Mouse (Mus musculus) heart, embryonic 16.5 days (tissue): Measurements from ENCODE around the gene Stn1. TPM values are rescaled to one million over a fixed set of nuclear protein-coding genes. Genes with fewer than 3 reads are reported as not detected.

Experiments
- ATAC-seq: fragments of 200-750 bp; cut with Nextera tagmentation; replicated peaks from 2 replicates; pipeline ENCODE4 v1.8.0; 2017; ENCODE audit warnings: moderate number of reproducible peaks; ENCODE audit not compliant: insufficient read depth, low FRiP score; ENCODE audit errors: extremely low read depth
- H3K27ac ChIP-seq: fragments of 300-500 bp; sonication (generic); 2 replicates; pipeline ENCODE4 v1.5.1; 2014; ENCODE audit warnings: mild to moderate bottlenecking, low read length, control low read depth, moderate library complexity
- H3K27me3 ChIP-seq: fragments of 300-500 bp; sonication (generic); 2 replicates; pipeline ENCODE4 v1.6.1; 2014; ENCODE audit warnings: low read length, mixed read lengths; ENCODE audit not compliant: control insufficient read depth, insufficient read depth
- H3K36me3 ChIP-seq: fragments of 300-500 bp; sonication (generic); 2 replicates; pipeline ENCODE4 v1.6.1; 2014; ENCODE audit not compliant: control insufficient read depth, insufficient read depth
- H3K4me1 ChIP-seq: fragments of 300-500 bp; sonication (generic); 2 replicates; pipeline ENCODE4 v1.6.1; 2014; ENCODE audit warnings: low read length, mixed read lengths; ENCODE audit not compliant: control insufficient read depth, insufficient read depth
- H3K4me2 ChIP-seq: fragments of 300-500 bp; sonication (generic); 2 replicates; pipeline ENCODE4 v1.6.1; 2014; ENCODE audit warnings: low read depth, mild to moderate bottlenecking, control low read depth, low read length
- H3K4me3 ChIP-seq: fragments of 300-500 bp; sonication (generic); 2 replicates; pipeline ENCODE4 v1.5.1; 2014; ENCODE audit warnings: mild to moderate bottlenecking, control low read depth, low read length
- H3K9ac ChIP-seq: fragments of 300-500 bp; sonication (generic); 2 replicates; pipeline ENCODE4 v1.6.1; 2014; ENCODE audit warnings: low read length, control low read depth
- H3K9me3 ChIP-seq: fragments of 300-500 bp; sonication (generic); replicated peaks from 2 replicates; pipeline ENCODE4 v1.6.1; 2016; ENCODE audit warnings: low read length; ENCODE audit not compliant: control insufficient read depth
- WGBS: fragments of 180-500 bp; shearing (Covaris S2); extraction: QIAGEN DNeasy Blood & Tissue Kit; methylation state at CpG from one replicate; pipeline ENCODE4 v1.1.7; 2014; 5-methylcytosine and 5-hydroxymethylcytosine counted together
- polyA plus RNA-seq: library from polyadenylated mRNA; unstranded; fragments of >200 nt; fragmentation: Nextera tagmentation; extraction: Ambion mirVana; gene quantifications from 2 replicates; pipeline ENCODE4 v1.2.1, GENCODE M21; 2015

Stn1 gene
- polyA plus RNA-seq, 1 experiment from 2014 or later: 38.5 TPM

- Histone ChIP-seq H3K4me3 (no peak overlapping the region), H3K27ac (peak overlapping the region; percentile 64), H3K27me3 (no peaks in the 10 kb centered on the region), H3K9me3 (peaks cover 9% of the 10 kb centered on the region; the same call in 1 of the 2 replicates), H3K4me1 (peaks cover 24% of the 10 kb centered on the region), H3K4me2 (no peak overlapping the region), H3K9ac (no peak overlapping the region), H3K36me3 (no peaks in the 10 kb centered on the region)
- no peak for ATAC-seq
- 86% methylated on average over 3 of the region's 3 CpGs for WGBS
Observed at GRCm38 (mm10) chr19:47484110-47484509, 53.2 kb downstream of the Stn1 start.

DNA sequence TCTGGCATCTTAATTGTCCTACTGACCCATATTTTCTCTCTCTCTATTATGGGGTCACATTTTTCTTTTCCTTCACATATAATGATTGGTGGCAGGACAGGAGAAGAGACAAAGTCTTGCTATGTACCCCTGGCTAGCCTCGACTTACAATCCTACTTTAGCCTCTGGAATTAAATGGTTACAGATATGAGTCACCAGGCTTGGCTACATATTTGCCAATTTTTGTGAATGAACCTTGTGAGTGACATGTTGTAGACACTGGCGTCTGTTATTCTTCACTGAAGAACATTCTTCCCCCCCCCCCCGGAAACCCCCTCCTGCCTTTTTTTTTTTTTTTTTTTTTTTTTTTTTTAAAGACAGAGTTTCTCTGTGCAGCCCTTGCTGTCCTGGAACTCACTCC is 54.0 kb downstream of the Stn1 start:
- Histone ChIP-seq H3K27ac (no peak overlapping the region), H3K36me3 (no peaks in the 10 kb centered on the region), H3K9ac (no peak overlapping the region), H3K27me3 (no peaks in the 10 kb centered on the region), H3K4me3 (no peak overlapping the region), H3K4me2 (no peak overlapping the region), H3K4me1 (peaks cover 24% of the 10 kb centered on the region), H3K9me3 (peaks cover 9% of the 10 kb centered on the region; the same call in 1 of the 2 replicates)
- no peak for ATAC-seq
- 50% methylated on average over 3 of the region's 3 CpGs for WGBS

GRCm38 (mm10) chr19:47473453-47473852 is 63.9 kb downstream of the Stn1 start:
- H3K36me3 ChIP-seq: no peaks in the 10 kb centered on the region
- H3K4me2 ChIP-seq: no peak overlapping the region
- no peaks in the 10 kb centered on the region for H3K27me3 ChIP-seq
- ATAC-seq: no peak
- H3K9me3 ChIP-seq: 0 out of 2 replicates have a peak, but pooled peaks cover 2% of the 10 kb centered on the region
- H3K4me1 ChIP-seq: peaks cover 19% of the 10 kb centered on the region
- no peak overlapping the region for H3K27ac ChIP-seq
- H3K9ac ChIP-seq: no peak overlapping the region
- WGBS: 82% methylated on average over 3 of the region's 3 CpGs
- H3K4me3 ChIP-seq: no peak overlapping the region

DNA sequence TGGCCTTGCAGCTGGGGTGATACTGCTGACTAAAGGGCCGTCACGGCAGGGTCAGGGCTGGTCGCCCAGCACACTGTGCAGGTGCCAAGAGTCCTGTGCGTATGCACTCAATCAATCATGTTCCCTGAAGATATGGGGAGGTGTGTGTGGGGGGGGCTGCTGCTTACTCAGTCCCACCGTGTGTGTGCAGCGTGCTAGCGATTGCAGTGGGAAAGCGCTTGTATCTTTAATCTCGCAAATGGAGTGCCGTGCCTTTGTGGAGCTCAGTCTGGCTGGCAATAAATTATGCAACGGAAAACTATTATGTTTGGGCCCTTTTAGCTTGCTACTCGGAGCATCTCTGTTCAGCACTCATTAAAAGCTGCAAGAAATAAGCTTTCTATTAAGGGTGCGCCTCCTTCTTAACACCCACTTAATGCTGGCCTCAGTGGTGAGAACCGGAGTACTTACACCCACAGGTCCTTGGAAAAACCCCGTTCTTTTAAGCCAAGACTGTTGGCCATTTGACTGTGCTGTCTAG is 64.4 kb downstream of the Stn1 start:
- 37% methylated on average over 15 of the region's 15 CpGs for WGBS
- Histone ChIP-seq H3K4me2 (peak overlapping the region; percentile 42), H3K4me1 (peaks cover 23% of the 10 kb centered on the region), H3K27me3 (no peaks in the 10 kb centered on the region), H3K9ac (peak overlapping the region; percentile 34), H3K4me3 (no peak overlapping the region), H3K9me3 (0 out of 2 replicates have a peak, but pooled peaks cover 2% of the 10 kb centered on the region), H3K36me3 (no peaks in the 10 kb centered on the region), H3K27ac (0 out of 2 replicates have a peak overlapping the region, but pooled peaks have one; percentile 21)
- peak; percentile 78 for ATAC-seq

DNA sequence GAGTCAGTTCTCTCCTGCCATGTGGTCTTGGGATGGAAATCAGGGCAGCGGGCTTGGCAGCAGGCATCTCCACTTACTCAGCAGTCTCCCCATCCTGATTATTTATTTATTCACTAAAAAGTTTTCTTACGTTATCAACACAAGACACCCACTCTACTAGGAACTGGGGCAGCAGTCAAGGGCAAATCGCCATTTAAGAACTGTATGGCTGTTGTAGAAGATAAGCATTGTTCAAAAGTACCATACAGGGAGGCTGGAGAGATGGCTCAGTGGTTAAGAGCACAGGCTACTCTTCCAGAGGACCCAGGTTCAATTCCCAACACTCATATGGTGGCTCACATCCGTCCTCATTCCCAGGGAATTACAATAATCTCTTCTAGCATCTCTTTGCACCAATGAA is 65.5 kb downstream of the Stn1 start:
- Histone ChIP-seq H3K4me2 (no peak overlapping the region), H3K4me3 (no peak overlapping the region), H3K4me1 (peaks cover 23% of the 10 kb centered on the region), H3K9ac (no peak overlapping the region), H3K27ac (no peak overlapping the region), H3K9me3 (0 out of 2 replicates have a peak, but pooled peaks cover 2% of the 10 kb centered on the region), H3K36me3 (no peaks in the 10 kb centered on the region), H3K27me3 (no peaks in the 10 kb centered on the region)
- 69% methylated on average over 4 of the region's 4 CpGs for WGBS
- ATAC-seq: no peak

- Histone ChIP-seq H3K36me3 (no peaks in the 10 kb centered on the region), H3K27ac (peak overlapping the region; percentile 49; the same call in 1 of the 2 replicates), H3K9me3 (0 out of 2 replicates have a peak, but pooled peaks cover 2% of the 10 kb centered on the region), H3K4me2 (peak overlapping the region; percentile 0; the same call in 1 of the 2 replicates), H3K4me1 (peaks cover 23% of the 10 kb centered on the region), H3K27me3 (no peaks in the 10 kb centered on the region), H3K4me3 (no peak overlapping the region), H3K9ac (no peak overlapping the region)
- peak; percentile 29; the same call in 1 of the 2 replicates for ATAC-seq
- WGBS: 22% methylated on average over 3 of the region's 3 CpGs
Observed at GRCm38 (mm10) chr19:47468750-47469149, 68.6 kb downstream of the Stn1 start.

DNA sequence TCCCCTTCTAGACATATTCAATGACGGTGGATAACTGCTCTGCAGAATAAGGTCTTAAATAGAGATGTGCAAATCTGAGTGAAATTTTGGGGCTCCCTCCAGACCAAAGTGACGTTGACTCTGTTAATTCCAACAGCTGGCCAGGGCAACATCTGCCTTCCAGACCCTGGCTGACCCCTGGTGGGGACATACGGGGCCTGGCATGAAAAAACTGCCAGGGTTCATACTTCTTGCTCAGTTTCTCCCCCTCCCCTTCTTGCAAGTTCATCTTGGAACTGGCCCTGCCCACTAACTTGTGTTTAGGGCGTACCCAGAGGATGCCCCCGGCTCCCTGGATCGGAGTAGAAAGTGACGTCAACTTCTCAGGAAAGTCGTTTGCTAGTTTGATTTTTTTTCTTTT is 70.5 kb downstream of the Stn1 start:
- no peak for ATAC-seq
- H3K36me3 ChIP-seq: 0 out of 2 replicates have a peak, but pooled peaks cover 2% of the 10 kb centered on the region
- no peak overlapping the region for H3K9ac ChIP-seq
- WGBS: 71% methylated on average over 8 of the region's 8 CpGs
- H3K9me3 ChIP-seq: 0 out of 2 replicates have a peak, but pooled peaks cover 2% of the 10 kb centered on the region
- H3K27ac ChIP-seq: no peak overlapping the region
- no peak overlapping the region for H3K4me2 ChIP-seq
- no peak overlapping the region for H3K4me3 ChIP-seq
- H3K4me1 ChIP-seq: peaks cover 20% of the 10 kb centered on the region
- H3K27me3 ChIP-seq: no peaks in the 10 kb centered on the region

- no peak overlapping the region for H3K4me3 ChIP-seq
- H3K9ac ChIP-seq: no peak overlapping the region
- H3K9me3 ChIP-seq: 0 out of 2 replicates have a peak, but pooled peaks cover 2% of the 10 kb centered on the region
- 75% methylated on average over 9 of the region's 9 CpGs for WGBS
- no peak overlapping the region for H3K27ac ChIP-seq
- H3K36me3 ChIP-seq: 0 out of 2 replicates have a peak, but pooled peaks cover 4% of the 10 kb centered on the region
- peaks cover 27% of the 10 kb centered on the region for H3K4me1 ChIP-seq
- no peak for ATAC-seq
- H3K27me3 ChIP-seq: no peaks in the 10 kb centered on the region
- no peak overlapping the region for H3K4me2 ChIP-seq
Observed at GRCm38 (mm10) chr19:47465467-47465866, 71.8 kb downstream of the Stn1 start.

GRCm38 (mm10) chr19:47464304-47465241 is 72.7 kb downstream of the Stn1 start, which contains the start of gene Sh3pxd2a:
Sh3pxd2a (minus strand) TSS chr19:47464401.
- no peaks in the 10 kb centered on the region for H3K9me3 ChIP-seq
- 2% methylated on average over 58 of the region's 70 CpGs for WGBS
- peak; percentile 87 for ATAC-seq

More at GRCm38 (mm10) chr19:47464304-47465241, 72.7 kb downstream of the Stn1 start, which contains the start of gene Sh3pxd2a:
- Histone ChIP-seq H3K4me1 (peaks cover 35% of the 10 kb centered on the region), H3K4me2 (peak within 1 kb of the TSS; percentile 92), H3K4me3 (peak within 1 kb of the TSS; percentile 86), H3K27ac (peak within 1 kb of the TSS; percentile 95), H3K27me3 (no peaks in the 10 kb centered on the region), H3K36me3 (0 out of 2 replicates have a peak, but pooled peaks cover 4% of the 10 kb centered on the region), H3K9ac (peak within 1 kb of the TSS; percentile 95)
